Mouse (Mus musculus): ENCODE data around the gene Tfb1m.

The Tfb1m gene

GRCm38 (mm10) chr17:3514316-3514715, 43.3 kb downstream of the Tfb1m start:
- 87% methylated on average over 5 of the region's 5 CpGs for WGBS

DNA sequence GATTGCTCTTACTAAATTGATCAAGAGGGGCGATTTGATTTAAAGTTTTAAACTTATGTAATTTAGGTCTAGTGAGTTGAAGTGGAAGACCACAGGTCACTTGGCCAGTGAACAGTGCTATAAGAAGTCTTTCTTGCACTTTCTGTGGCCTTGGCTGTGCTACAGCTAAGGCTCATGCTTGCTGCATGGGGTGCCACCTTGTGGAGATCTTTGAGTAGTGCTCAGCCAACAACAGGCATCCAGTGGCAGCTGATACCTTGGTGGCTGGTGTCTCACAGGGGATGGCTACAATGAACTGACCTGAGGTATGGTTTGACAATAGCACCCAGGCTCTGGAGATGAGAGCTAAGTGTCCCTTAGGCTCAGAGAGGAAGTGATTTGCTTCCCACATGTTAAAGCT, 47.7 kb downstream of the Tfb1m start:
- WGBS, result 20% methylated on average over 1 of the region's 1 CpGs

DNA sequence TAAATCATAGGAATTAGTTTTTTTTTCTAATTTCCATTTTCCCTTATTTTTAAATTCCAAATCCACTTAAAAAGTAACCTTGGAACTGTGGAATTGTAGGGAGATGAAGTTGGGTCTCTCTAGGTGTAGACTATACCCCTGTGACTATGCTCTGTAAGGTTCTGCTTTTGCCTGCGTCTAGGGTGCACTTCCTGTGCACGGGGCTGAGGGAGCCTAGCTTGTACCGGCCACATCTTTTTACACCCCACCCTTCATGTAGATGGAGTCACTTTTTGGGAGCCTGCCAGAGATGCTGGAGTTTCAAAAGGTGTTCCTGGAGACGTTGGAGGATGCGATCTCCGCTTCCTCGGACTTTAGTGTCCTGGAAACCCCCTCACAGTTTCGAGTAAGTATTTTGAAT, 51.1 kb downstream of the Tfb1m start:
- WGBS, result 52% methylated on average over 8 of the region's 8 CpGs

- WGBS, result 89% methylated on average over 1 of the region's 1 CpGs
Measured at GRCm38 (mm10) chr17:3505711-3506110, 51.9 kb downstream of the Tfb1m start.

DNA sequence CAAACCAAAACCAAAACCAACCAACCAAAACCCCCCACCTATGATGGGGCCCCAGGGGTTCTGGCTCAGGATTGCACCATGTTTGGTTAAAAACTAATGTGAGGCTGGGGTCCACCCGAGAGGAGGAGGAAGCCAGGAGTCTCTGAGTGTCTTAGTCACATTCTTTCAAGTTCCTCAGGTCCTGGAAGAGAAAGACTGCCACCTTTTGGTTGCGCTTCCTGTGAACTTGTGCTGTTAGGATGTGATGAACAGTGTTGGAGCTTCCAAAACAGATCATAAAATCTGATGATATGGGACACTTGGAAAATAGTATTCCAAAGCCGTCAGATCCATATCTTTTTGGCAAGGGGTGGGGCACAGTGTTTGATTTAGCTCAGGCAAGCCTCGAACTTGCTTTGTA, 56.6 kb downstream of the Tfb1m start:
- 69% methylated on average over 4 of the region's 4 CpGs for WGBS

- WGBS, result 52% methylated on average over 6 of the region's 6 CpGs
Measured at GRCm38 (mm10) chr17:3500076-3500475, 57.5 kb downstream of the Tfb1m start.

DNA sequence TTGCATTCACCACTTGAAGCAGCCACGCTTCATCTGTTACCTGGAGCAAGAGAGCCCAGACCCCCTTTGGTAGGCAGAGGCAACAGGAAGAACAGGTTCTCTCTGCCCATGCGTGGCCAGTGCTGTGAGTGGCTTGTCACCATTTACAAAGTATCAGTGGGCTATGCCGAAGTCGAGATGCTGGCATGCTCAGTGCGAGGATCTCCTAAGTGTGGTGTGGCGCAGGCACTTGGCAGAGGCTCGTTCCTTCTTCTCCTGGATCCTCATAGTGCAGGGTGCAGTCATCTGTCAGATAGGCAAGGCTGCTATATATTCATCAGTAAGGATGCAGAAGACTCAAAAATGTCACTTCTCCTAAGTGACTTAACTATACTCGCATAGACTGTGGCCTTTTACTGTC, 58.1 kb downstream of the Tfb1m start:
- 60% methylated on average over 8 of the region's 8 CpGs for WGBS

GRCm38 (mm10) chr17:3498580-3498979, 59.0 kb downstream of the Tfb1m start:
- 56% methylated on average over 3 of the region's 3 CpGs for WGBS

GRCm38 (mm10) chr17:3498086-3498485, 59.5 kb downstream of the Tfb1m start:
- WGBS, result 18% methylated on average over 3 of the region's 3 CpGs

DNA sequence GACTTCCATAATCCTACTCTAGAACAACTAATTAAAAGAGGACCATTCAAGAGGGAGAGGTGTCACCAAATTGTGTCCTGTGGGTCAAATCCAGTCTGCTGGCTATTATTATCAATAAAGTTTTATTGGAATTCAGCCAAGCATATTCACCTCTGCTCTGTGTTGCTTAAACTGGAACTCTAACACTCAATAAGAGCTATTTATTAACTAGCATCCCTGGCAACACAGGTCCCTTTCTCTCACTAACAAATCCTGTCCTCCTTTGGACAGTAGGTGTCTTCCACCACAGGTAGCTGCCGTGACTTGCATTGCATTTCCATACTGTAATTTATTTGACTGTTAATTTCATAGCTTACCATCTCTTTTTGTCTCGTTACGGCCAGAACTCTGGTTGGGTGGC, 61.5 kb downstream of the Tfb1m start:
- 62% methylated on average over 3 of the region's 3 CpGs for WGBS

GRCm38 (mm10) chr17:3495576-3495975, 62.0 kb downstream of the Tfb1m start:
- 40% methylated on average over 2 of the region's 2 CpGs for WGBS

DNA sequence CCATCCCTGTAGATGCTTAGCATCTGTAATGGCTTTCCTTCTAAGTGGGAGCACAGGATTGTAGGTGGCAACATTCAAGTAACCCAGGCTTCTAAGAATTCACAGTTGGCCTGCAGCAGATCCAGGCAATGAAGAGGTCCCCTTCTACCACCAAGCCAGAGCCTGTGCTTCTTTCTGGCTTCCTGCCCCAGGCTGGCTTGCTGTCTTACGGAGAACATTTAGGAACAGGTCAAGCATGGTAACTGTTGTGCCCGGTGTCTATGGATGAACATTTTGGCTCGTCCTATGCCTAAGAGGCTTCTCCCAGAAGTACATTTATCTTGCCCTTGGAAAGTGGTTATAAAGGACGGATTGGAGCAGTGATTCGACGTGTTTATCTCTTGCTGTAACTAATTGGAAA, 65.9 kb downstream of the Tfb1m start:
- 71% methylated on average over 6 of the region's 6 CpGs for WGBS

GRCm38 (mm10) chr17:3491065-3491464, 66.5 kb downstream of the Tfb1m start:
- WGBS, result 58% methylated on average over 5 of the region's 5 CpGs

DNA sequence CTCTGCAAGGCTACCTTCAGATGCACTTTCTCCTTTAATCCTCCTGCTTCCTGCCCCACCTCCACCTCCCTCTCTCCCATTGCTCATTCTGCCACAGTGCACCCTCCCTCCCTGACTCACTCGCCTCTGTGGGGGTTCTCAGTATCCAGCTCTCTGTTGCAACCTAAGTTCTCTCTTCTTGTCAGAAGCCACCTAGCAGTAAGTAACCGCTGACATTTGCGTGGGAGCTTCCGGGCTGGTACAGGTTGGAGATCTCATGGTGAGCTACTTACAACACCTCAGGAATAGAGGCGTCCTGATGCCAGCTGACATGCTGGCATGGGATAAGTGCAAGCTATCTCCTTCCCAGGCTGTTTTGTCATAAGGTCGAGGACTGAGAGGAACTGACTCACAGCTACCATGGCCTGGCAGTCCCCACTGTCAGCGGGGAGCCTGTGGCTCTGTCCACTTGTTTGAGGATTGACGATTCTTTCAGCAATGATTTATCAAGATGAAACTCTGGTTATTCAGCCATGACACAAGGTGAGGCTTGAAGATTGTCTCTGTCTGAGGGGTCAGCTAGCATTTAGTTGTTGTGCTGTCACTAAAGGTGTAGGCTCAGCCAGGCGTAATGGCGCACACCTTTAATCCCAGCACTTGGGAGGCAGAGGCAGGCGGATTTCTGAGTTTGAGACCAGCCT, 67.2 kb downstream of the Tfb1m start:
- WGBS, result 70% methylated on average over 11 of the region's 11 CpGs

DNA sequence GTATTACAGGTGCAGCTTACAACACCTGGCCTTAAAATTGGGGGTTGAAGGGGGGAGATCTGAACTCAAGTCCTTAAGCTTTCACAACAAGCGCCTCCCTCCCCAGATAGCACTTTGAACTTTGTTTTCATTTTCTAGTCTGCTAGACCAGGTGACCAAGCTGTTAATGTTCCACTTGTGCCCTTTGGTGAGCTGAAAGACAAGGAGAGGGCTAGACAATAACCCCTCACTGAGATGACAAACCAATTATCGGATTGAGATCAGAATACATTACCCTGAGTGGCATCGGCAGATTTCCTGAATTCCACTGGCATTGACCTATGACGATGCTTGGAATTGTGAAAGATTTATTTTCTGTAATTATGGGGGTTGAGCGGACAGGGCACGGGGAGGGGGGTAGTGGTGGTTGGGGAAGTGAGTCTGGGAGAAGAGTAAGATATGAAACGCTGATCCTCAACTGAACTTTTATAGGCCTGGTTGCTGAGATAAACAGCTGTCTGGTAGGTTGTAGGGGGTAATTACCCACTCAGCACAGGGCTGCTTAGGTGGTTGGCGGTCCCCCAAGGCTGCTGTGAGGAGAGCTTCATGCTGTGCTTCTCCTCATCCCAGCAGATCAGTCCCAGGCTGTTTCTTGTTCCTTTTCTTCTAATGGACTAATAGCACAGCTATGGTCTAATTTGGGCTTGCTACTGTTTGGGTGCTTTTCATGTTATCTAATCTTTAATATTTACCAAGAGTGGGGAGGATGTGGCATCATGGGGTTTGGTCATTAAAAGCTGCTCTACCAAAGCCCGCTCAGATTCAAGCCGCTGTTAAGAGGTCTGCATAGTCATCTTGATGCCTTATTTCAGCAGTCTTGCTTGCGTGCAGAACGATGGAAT, 69.6 kb downstream of the Tfb1m start:
- WGBS, result 46% methylated on average over 12 of the region's 12 CpGs

- WGBS, result 76% methylated on average over 4 of the region's 4 CpGs
Measured at GRCm38 (mm10) chr17:3487211-3487610, 70.4 kb downstream of the Tfb1m start.

GRCm38 (mm10) chr17:3485851-3486250, 71.7 kb downstream of the Tfb1m start:
- WGBS, result 56% methylated on average over 7 of the region's 7 CpGs

GRCm38 (mm10) chr17:3483091-3483490, 74.5 kb downstream of the Tfb1m start:
- 50% methylated on average over 8 of the region's 8 CpGs for WGBS

- 36% methylated on average over 7 of the region's 7 CpGs for WGBS
Measured at GRCm38 (mm10) chr17:3481576-3482575, 75.7 kb downstream of the Tfb1m start.

- 38% methylated on average over 2 of the region's 2 CpGs for WGBS
Measured at GRCm38 (mm10) chr17:3476546-3476945, 81.0 kb downstream of the Tfb1m start.

DNA sequence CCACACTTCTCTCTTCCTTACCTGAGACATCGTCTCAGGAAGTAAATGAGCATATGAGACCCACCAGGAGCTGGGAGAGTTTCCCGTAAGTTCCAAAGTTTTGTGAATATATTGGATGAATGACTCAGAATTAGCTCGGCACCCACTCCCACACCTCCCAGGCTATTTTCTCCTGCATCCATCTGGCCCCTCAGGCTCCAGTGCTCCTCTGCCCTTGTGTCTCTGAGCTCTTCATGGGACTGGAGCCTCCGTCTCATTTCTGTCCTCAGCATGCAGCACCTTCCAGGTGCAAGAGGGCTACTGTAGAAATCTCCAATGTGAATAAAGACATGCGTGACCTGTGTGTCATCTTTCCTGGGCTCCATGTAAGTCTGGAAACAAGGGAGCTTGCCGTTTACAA, 85.6 kb downstream of the Tfb1m start:
- 49% methylated on average over 6 of the region's 6 CpGs for WGBS

Data from cerebral cortex, adult 2 months (tissue).